Mouse (Mus musculus) urinary bladder, postnatal 14 days (tissue): Measurements from ENCODE around the gene Aldh2.
"Not testable (repeated sequence)": the region's sequence is repeated elsewhere in the genome, so short reads cannot be mapped to it uniquely, and the experiment has no call there.

ENCODE experiments used
- DNase-seq: peaks from one replicate; pipeline ENCODE4 v3.0.0; 2021; ENCODE audit warnings: low spot score

Aldh2 gene

DNA sequence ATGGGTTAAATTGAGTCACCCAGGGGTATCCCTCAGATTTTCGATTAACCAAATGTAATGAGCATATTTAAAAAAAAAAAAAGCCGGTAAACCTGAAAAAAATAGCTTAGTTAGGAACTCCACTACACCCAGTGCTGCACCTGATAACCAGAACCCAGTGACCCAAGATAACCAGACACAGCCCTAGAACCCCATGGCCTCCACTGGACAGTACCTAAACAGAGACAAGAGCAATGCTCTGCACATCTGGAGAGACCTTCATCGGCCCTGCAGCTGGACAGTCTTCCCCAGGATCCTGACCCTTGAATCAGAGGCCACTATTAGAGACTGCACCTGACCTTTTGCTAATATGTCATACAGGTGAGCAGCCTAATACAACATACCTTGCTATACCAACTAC, 46.5 kb downstream of the Aldh2 start:
- no peak for DNase-seq

DNA sequence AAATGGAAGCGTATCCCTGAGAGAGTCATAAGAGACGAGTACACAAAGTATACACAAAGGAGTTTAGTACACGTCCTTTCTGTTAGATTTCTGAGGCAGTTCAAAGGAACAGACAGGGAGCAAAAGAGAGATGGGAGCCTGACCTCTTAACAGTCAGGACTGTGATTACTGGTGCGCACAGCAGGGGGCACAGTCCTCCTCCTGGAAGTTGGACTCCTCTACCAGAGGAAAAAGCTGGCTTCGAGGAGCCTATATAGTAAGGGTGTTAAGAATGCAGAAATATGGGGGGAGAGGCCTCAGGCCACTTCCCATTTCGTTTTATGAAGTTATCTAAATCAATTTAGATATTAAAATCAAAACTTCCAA, 47.1 kb downstream of the Aldh2 start:
- peak; percentile 60 for DNase-seq

DNA sequence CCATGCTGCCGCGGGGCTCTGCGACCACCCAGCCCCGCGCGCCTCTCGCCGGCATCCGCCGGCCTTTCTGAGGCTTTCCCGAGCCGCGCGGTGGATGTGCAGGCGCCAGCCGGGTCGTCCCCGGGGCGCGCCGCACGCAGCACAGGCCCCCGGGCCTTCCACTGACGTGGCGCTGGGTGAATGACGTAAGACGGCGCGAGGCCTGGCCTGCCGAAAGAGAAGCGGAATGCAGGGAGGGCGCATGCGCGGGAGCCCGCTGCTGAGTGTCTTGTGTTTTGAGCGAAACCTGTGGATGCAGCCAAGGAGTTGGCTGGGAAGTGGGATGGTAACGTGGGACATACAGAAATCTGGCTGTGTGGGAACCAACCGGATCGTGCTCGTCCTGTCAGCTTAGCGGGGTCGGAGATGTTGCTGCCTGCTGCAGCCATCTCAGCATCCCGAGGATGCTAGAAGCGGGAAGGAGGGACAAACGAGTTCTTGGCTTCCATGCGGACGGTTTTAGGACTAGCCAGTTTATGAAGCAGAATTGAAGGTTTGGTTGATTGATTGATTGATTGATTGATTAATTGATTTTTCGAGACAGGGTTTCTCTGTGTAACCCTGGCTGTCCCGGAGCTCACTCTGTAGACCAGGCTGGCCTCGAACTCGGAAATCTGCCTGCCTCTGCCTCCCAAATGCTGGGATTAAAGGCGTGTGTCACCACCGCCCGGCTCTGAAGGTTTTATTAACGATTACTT, 47.7 kb downstream of the Aldh2 start, which contains the start of gene Mapkapk5:
Mapkapk5 (minus strand) TSS at position 113 of the 737 bp plus-strand sequence.
- DNase-seq = peak; percentile 97

DNA sequence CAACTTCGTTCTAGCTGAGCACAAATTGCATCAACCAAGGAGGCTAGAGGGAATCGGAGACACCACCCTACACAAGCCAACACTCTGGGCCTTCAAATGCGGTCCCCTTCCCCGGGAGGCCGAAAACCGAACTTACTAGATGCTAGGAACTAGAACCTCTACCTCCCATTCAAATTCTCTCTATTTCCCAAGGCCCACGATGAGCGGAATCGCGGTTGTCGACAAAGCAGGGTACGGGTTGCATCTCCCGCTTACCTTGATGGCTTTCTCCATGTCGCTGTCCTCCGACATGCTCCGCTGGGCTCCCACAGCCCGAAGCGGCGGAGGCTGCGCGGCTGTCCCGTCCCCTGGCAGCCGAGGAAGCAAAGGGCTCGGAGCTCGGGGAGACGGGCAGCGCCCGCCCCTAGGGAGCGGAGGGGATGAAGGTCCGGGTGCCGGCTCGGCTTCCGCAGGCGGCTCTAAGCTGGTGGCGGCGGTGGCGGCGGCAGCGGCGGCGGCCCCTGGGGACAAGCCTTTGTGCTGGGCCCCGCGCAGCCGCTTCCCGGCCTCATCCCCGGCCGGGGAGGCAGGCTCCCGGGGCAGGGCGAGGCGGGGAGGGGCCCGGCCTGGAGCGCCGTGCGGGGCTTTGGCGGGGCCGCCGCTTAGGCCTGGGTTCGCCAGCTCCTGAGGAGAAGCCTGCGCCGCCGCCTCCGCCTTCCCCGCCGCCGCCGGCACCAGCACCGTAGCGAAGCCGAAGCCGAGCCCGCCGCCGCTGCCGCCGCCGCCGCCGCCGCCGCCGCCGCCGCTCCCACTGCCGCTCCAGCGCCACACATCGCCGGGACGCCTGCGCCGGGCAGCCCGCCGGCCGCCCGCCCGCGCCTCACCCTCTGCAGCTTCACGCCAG, 48.5 kb downstream of the Aldh2 start, which contains the start of the genes Adam1a and Gm42878:
Adam1a (minus strand) TSS at position 573 of the 883 bp plus-strand sequence.
Gm42878 (minus strand) TSS at position 573 of the 883 bp plus-strand sequence.
- peak; percentile 35 for DNase-seq

- DNase-seq = no peak
These were observed 50.3 kb downstream of the Aldh2 start for GRCm38 (mm10) chr5:121543370-121543769.

DNA sequence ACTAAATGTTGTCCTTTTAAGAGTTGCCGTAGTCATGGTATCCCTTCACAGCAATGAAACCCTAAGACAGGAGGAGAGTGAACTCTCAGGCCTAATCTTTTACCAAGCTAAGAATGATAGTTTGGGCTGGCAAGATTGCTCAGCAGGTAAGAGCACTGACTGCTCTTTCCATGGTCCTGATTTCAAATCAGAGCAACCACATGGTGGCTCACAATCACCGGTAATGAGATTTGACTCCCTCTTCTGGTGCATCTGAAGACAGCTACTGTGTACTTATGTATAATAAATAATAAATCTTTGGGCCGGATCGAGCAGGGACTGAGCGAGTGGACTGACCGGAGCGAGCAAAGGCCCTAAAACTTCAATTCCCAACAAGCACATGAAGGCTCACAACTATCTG, 52.4 kb downstream of the Aldh2 start:
- no peak for DNase-seq

DNA sequence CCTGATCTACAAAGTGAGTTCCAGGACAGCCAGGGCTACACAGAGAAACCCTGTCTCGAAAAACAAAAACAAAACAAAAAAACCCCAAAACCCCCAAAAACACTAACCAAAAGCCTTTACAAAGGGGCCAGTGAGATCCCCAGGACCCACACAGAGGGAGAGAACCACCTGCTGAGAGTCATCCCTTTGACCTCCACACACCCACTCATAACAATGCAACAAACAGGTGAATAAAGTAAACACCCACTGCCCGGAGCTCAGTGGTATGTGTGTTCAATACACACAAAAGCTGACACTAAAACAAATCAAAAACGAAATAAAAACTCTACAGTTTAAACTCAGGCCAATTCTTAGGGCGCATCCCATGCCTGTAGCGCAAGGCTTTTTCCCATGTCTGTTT, 53.6 kb downstream of the Aldh2 start:
- no peak for DNase-seq

- no peak for DNase-seq
These were observed 56.0 kb downstream of the Aldh2 start for GRCm38 (mm10) chr5:121537588-121537987.

DNA sequence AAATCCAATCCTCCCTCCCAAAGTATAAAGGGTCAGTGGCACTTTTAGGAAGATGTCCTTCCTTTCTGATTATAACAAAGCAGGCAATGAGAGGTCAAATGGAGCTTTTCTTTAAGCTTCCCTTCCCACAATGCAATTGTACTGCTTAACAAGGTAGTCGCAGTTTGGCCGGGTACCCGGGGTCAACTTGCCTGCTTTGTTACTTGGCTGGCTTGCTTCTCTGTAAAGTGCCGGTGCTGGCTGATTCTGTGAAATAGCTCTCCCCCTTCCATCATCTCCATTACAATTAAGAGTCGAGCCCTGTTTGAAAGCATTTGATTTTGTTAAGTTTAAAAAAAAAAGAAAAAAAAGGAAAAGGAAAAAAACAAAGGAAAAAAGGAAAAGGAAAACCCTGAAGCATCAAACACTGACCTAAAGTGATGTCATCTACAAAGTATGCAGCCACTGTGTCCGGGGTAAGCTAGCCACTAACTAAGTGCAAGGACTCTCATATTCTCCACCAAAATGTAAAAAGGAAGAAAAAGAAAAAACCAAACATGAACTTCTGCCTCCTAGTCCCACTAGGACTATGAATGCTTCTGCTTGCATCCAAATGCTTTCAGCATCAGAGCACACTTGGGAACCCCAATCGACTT, 56.6 kb downstream of the Aldh2 start:
- no peak for DNase-seq

GRCm38 (mm10) chr5:121535116-121535515, 58.5 kb downstream of the Aldh2 start:
- DNase-seq = no peak

- DNase-seq = no peak
These were observed 59.1 kb downstream of the Aldh2 start for GRCm38 (mm10) chr5:121534521-121534920.

DNA sequence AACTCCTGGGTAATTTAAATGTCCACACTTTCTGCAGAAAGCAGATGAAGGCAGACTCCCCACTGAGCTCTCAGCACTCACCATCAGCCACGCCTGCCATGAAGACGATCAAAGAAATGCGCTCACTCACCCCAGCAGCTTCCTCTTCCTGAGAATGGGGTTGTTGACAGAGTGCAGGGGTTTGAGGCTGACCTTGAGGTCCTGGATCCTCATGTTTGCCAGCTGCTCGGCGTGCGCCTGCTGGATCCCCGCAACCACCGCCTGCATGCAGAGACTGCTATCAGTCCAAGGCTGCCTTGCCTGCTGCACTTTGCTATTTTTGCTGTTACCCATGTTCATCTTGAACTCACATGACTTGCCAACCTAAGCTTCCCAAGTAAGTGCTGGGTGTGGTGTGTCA, 66.7 kb downstream of the Aldh2 start:
- no peak for DNase-seq

GRCm38 (mm10) chr5:121526526-121526925, 67.1 kb downstream of the Aldh2 start:
- no peak for DNase-seq

GRCm38 (mm10) chr5:121525774-121526450, 67.7 kb downstream of the Aldh2 start:
- DNase-seq = no peak

DNA sequence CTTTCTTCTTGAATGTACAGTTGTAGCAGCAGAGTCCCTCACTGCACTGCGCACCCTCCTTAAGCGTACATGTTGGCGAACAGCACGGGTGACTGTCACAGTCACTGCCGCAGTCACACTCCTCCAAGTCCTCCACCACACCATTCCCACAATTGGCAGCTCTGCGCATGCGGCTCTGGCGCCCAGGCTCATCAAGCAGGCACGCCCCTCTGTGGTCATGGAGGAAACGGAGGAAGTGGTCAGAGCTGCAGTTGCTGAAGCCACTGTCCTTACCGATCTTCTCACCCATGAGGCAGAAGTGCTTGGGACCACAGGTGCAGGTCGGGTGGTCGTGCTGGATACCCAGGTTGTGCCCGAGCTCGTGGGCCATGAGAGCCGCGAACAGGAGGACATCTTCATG, 73.9 kb downstream of the Aldh2 start:
- not testable (repeated sequence) for DNase-seq

- no peak for DNase-seq
These were observed 74.6 kb downstream of the Aldh2 start for GRCm38 (mm10) chr5:121518983-121519382.
